Mouse (Mus musculus): ENCODE data around the gene Olfr459.

GRCm38 (mm10) chr6:41761702-41762369 is 13.1 kb downstream of the Olfr459 start:
- TF ChIP-seq CTCF (IDR thresholded peaks at IDR 0.05; ENCODE audit: extremely low read depth, insufficient read length, insufficient replicate concordance, low read depth, low read length) (no peak), POLR2A (IDR thresholded peaks at IDR 0.05; ENCODE audit: low read depth, low read length) (no peak)

All from small intestine, adult 2 months (tissue).